Comparison of ENCODE assay signal across 22 mouse cellular contexts in genomic region chr5:106292387-106293229, GRCm38 (mm10).
DNase-seq lines count a peak whose midpoint lies in the region; ATAC-seq and TF ChIP-seq lines count a peak whose summit lies in the region.
"Had no signal": no experiment of that assay in that cellular context is flagged by ENCODE, and none has a peak within 500 bp of the region (broad histone marks: within the 10 kb centered on the region; RNA-seq: fewer than 3 reads in every experiment).

No protein-coding gene starts in this region.

- no peak for TF ChIP-seq CTCF in cerebellum, adult 2 months (IDR thresholded peaks at IDR 0.05; ENCODE audit: borderline replicate concordance, insufficient read depth, low read depth, low read length)

- H3K4me2 ChIP-seq in kidney, embryonic 15.5 days, result peak overlapping the region; percentile 18
- no peak overlapping the region for H3K4me2 ChIP-seq in lung, embryonic 15.5 days
- H3K4me2 ChIP-seq: heart, embryonic 13.5 days; hindbrain, embryonic 12.5 days; neural tube, embryonic 12.5 days had no signal

- H3K27ac ChIP-seq in kidney, embryonic 15.5 days, result no peak overlapping the region
- no peak overlapping the region for H3K27ac ChIP-seq in lung, embryonic 15.5 days
- H3K27ac ChIP-seq in cerebellum, adult 2 months (ENCODE audit: insufficient read depth, low read length), result no peak overlapping the region
- H3K27ac ChIP-seq: embryonic facial prominence, embryonic 10.5 days; heart, embryonic 13.5 days; hindbrain, embryonic 12.5 days; neural tube, embryonic 12.5 days had no signal

- no peak for TF ChIP-seq POLR2A in cerebellum, adult 2 months (IDR thresholded peaks at IDR 0.05; ENCODE audit: borderline replicate concordance, insufficient read depth, low read length)

- H3K4me3 ChIP-seq in kidney, embryonic 15.5 days (replicated peaks), result no peak overlapping the region
- no peak overlapping the region for H3K4me3 ChIP-seq in lung, embryonic 15.5 days
- no peak overlapping the region for H3K4me3 ChIP-seq in cerebellum, adult 2 months (replicated peaks; ENCODE audit: insufficient read depth, low read depth, low read length)
- H3K4me3 ChIP-seq: embryonic facial prominence, embryonic 10.5 days; heart, embryonic 13.5 days; hindbrain, embryonic 12.5 days; megakaryocyte, embryonic 14.5 days; neural tube, embryonic 12.5 days had no signal

- no peaks in the 10 kb centered on the region for H3K36me3 ChIP-seq in kidney, embryonic 15.5 days
- no peaks in the 10 kb centered on the region for H3K36me3 ChIP-seq in lung, embryonic 15.5 days
- H3K36me3 ChIP-seq: embryonic facial prominence, embryonic 10.5 days; heart, embryonic 13.5 days; hindbrain, embryonic 12.5 days; neural tube, embryonic 12.5 days had no signal

- WGBS in kidney, embryonic 15.5 days, result 23% methylated on average over 16 of the region's 16 CpGs
- 35% methylated on average over 16 of the region's 16 CpGs for WGBS in lung, embryonic 15.5 days
- 89% methylated on average over 16 of the region's 16 CpGs for WGBS in cerebellum, adult 2 months

- peaks cover 17% of the 10 kb centered on the region; the same call in 1 of the 2 replicates for H3K4me1 ChIP-seq in kidney, embryonic 15.5 days
- peaks cover 20% of the 10 kb centered on the region for H3K4me1 ChIP-seq in lung, embryonic 15.5 days
- no peaks in the 10 kb centered on the region for H3K4me1 ChIP-seq in cerebellum, adult 2 months (ENCODE audit: control insufficient read depth, insufficient read depth, low read length)
- H3K4me1 ChIP-seq: megakaryocyte, embryonic 14.5 days had no signal

- H3K9me3 ChIP-seq in kidney, embryonic 15.5 days (replicated peaks), result no peaks in the 10 kb centered on the region
- H3K9me3 ChIP-seq in lung, embryonic 15.5 days, result no peaks in the 10 kb centered on the region
- H3K9me3 ChIP-seq: embryonic facial prominence, embryonic 10.5 days; heart, embryonic 13.5 days; hindbrain, embryonic 12.5 days; megakaryocyte, embryonic 14.5 days; neural tube, embryonic 12.5 days had no signal

- no peak overlapping the region for H3K9ac ChIP-seq in kidney, embryonic 15.5 days
- no peak overlapping the region for H3K9ac ChIP-seq in lung, embryonic 15.5 days
- H3K9ac ChIP-seq: heart, embryonic 13.5 days; hindbrain, embryonic 12.5 days; neural tube, embryonic 12.5 days had no signal

- DNase-seq in kidney, adult 18-20 months, result no peak
- no peak for DNase-seq in lung, postnatal 25 days (ENCODE audit: low spot score)
- peak; percentile 39 for DNase-seq in Muller cell, postnatal 12 days (ENCODE audit: inconsistent ontology term)
- peak; percentile 13 to 27 for DNase-seq in kidney, postnatal 4 days
- no peak for DNase-seq in cerebellum, adult 2 months
- DNase-seq: cerebellum, adult 9-11 months; gastrocnemius, postnatal 14 days; heart, adult 18-20 months; heart, postnatal 14 days; liver; midbrain, embryonic 14.5 days; right cerebral cortex, postnatal 14 days; thymus, postnatal 25 days had no signal

- H3K27me3 ChIP-seq in kidney, embryonic 15.5 days, result 0 out of 2 replicates have a peak, but pooled peaks cover 5% of the 10 kb centered on the region
- no peaks in the 10 kb centered on the region for H3K27me3 ChIP-seq in lung, embryonic 15.5 days
- H3K27me3 ChIP-seq in cerebellum, adult 2 months (ENCODE audit: control insufficient read depth, insufficient read depth, low read length), result no peaks in the 10 kb centered on the region
- H3K27me3 ChIP-seq: heart, embryonic 13.5 days; megakaryocyte, embryonic 14.5 days; neural tube, embryonic 12.5 days had no signal

- peak; percentile 54 for ATAC-seq in kidney, embryonic 15.5 days (replicated peaks; ENCODE audit: low FRiP score)
- peak; percentile 30; the same call in 1 of the 2 replicates for ATAC-seq in lung, embryonic 15.5 days (ENCODE audit: borderline replicate concordance, extremely low read depth, low FRiP score, low TSS enrichment)
- ATAC-seq: forebrain, embryonic 16.5 days; Patski had no signal

Comparison
In these comparisons a context has a peak if more than half of its experiments do, and no peak if none do; other contexts are left out.
1. DNase-seq: peak in Muller cell, postnatal 12 days (single experiment) and kidney, postnatal 4 days (2 of 2); none in kidney, adult 18-20 months (single experiment), lung, postnatal 25 days (single experiment) and cerebellum, adult 2 months (0 of 2).